Mouse (Mus musculus) brain, embryonic 14.5 days (tissue): ENCODE measurements around the gene Wfdc1. TPM values are rescaled to one million over a fixed set of nuclear protein-coding genes. Genes with fewer than 3 reads are reported as not detected.

ENCODE experiments used
- DNase-seq: peaks from one replicate; pipeline ENCODE4 v3.0.0-alpha.2; 2011; ENCODE audit warnings: low read depth
- CTCF ChIP-seq: fragments of 200-500 bp; IDR thresholded peaks from 2 replicates; pipeline ENCODE4 v1.5.1; 2012; ENCODE audit warnings: inconsistent platforms, mild to moderate bottlenecking, moderate library complexity, borderline replicate concordance; ENCODE audit not compliant: insufficient read depth, insufficient read length; ENCODE audit errors: extremely low read depth
- POLR2A ChIP-seq: fragments of 200-500 bp; IDR thresholded peaks from 2 replicates; pipeline ENCODE4 v1.6.1; 2012; ENCODE audit warnings: mild to moderate bottlenecking, inconsistent platforms, borderline replicate concordance; ENCODE audit not compliant: poor library complexity, insufficient read depth, insufficient read length, severe bottlenecking; ENCODE audit errors: extremely low read depth
- polyA plus RNA-seq: library from polyadenylated mRNA; depleted of rRNA; stranded (reverse); fragments of >200 nt; gene quantifications from 2 replicates; pipeline ENCODE4 v1.2.3, GENCODE M21; 2012

Wfdc1 gene
- polyA plus RNA-seq, 1 experiment = 3.1 TPM

- peak; percentile 59 for TF ChIP-seq CTCF
- TF ChIP-seq POLR2A = no peak
- no peak for DNase-seq
Measured at GRCm38 (mm10) chr8:119698960-119699359, 32.8 kb downstream of the Wfdc1 start.

DNA sequence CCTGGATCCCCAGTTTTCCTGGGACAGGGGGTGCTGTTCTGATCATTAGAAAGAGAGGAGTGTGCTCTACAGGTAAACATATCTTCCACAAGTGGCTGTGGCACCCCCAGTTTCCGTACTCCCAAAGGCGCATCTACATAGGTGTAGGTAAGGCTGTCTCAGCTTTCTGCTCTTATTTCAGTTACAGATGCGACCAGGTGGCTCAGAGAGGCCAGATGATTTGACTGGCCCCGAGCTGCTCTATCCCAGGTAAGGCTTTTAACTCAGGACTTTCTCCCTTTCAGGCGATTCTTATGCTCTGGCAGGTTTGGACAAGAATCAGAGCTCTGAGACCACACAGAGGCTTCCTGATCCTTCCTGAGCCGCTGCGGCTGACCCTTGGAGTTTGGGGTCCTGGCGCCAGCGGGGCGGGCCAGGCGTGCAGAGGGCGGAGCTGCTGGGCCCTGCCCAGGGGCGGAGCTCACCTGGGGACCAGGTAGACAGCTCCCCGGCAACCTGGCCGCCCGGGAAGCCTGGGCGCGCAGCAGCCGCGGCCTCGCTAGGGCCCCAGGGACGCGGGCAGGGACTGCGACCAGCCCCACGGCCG, 33.5 kb downstream of the Wfdc1 start, which contains the start of gene Atp2c2:
Gene Atp2c2, plus strand, starts transcription at position 461 of the 586 bp plus-strand sequence.
- no peak for DNase-seq
- TF ChIP-seq POLR2A (no peak), CTCF (no peak)

GRCm38 (mm10) chr8:119702965-119703364, 36.8 kb downstream of the Wfdc1 start:
- no peak for DNase-seq
- TF ChIP-seq POLR2A = no peak
- no peak for TF ChIP-seq CTCF

- no peak for DNase-seq
- no peak for TF ChIP-seq POLR2A
- no peak for TF ChIP-seq CTCF
Measured at GRCm38 (mm10) chr8:119707146-119707545, 41.0 kb downstream of the Wfdc1 start.

- TF ChIP-seq CTCF = no peak
- no peak for TF ChIP-seq POLR2A
- no peak for DNase-seq
Measured at GRCm38 (mm10) chr8:119708471-119708870, 42.3 kb downstream of the Wfdc1 start.

GRCm38 (mm10) chr8:119708878-119709702, 42.9 kb downstream of the Wfdc1 start:
- DNase-seq = peak; percentile 48
- no peak for TF ChIP-seq CTCF
- TF ChIP-seq POLR2A = no peak

DNA sequence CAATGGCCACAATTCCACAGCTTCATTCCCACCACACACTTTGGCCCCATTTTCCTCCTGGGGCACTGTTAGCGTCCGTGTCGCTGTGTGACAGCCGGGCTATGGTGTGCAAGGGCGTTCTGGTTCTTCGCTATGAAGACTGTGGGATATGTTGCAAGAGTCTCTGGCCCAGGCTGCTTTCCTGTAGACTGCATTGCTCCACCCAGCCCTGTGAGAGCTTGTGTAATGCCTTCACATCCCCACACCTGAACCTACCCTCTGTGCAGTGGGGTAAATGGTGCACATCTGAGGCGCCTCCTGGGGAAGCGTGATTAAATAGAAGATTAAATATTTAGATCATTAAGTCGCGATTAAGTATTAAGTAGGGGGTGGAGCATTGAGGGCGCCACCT, 43.5 kb downstream of the Wfdc1 start:
- DNase-seq = no peak
- no peak for TF ChIP-seq POLR2A
- no peak for TF ChIP-seq CTCF

GRCm38 (mm10) chr8:119712226-119712625, 46.1 kb downstream of the Wfdc1 start:
- TF ChIP-seq POLR2A = no peak
- TF ChIP-seq CTCF = no peak
- DNase-seq = no peak

DNA sequence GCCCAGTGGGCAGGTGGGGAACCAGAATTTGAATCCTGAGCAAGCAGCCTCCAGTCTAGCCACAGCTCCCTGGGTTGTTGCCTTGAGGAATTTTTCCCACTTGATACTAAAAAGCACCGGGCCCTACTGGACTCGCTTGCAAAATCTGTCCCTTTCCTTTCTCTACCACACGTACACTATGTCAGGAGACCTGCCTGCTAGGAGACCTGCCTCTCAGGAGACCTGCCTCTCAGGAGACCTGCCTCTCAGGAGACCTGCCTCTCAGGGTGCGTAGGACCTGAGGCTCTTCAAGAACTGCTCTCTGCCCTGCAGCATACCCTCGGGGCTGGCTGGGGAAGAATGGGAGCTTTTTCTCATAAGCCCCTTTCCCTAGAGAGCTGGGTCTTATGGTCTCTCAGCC, 47.3 kb downstream of the Wfdc1 start:
- TF ChIP-seq CTCF = no peak
- no peak for TF ChIP-seq POLR2A
- DNase-seq = no peak

DNA sequence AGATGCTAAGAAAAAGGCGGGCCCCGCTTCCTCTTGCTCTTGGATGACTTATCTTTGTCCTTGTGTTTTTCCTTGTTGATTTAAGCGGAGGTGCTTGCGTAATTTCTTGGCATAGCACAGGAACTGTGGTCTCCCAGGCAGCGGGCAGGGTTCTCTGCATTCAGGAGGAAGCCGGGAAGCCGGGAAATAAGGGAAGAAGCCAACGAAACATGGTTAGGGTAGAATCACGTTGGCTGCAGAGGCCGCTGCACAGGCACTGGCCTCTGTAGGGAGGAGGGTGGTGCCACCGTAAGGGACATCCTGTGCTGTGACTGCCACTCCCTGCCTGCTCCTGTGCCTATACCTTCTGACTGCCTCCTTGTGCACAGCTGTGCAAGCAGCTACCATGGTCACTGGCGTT, 49.1 kb downstream of the Wfdc1 start:
- DNase-seq = no peak
- no peak for TF ChIP-seq CTCF
- TF ChIP-seq POLR2A = no peak

DNA sequence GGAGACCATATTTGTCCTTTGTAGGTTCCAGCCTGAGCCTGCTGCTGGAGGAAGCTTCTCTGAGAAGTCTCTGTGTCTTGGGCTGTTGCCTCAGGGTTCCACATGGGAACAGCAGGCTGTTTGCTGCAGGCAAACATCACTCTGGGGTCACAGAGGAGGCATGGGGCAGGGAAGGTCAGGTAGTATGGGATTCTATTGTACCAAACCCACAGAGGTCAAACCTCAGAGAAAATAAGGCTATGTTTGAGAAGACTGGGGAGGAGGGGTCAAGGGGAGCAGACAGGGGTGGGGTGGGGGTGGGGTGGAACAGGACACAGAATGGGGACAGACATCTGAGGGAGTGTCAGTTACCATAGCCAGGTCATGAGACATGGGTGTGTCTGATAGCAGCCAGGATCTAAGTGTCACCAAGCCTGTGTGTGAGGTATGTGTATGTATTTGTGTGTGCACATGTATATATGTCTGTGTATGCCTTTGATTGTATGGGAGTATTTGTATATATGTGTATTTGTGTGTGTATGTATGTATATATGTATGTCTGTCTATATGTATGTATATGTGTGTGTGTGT, 50.6 kb downstream of the Wfdc1 start:
- no peak for TF ChIP-seq CTCF
- TF ChIP-seq POLR2A = no peak
- no peak for DNase-seq

DNA sequence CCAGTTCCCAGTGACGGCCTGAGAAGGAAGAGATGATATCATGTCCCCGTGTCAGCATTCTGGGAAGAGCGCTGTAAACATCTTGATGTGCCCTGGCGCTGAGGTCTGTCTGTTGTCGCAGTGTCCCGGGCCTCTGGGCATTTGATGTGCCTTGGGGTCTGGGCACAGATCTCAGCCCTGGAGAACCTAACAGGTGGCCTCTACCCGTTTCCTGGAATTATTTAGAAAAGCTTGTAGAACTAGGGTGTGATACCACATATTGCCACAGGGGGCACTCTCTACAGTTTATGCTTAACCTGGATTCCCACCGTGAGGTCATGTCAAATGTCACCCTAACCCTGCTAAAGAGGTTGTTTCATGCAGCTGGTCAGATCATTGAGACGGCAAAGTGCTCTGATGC, 51.6 kb downstream of the Wfdc1 start:
- DNase-seq = no peak
- TF ChIP-seq CTCF (peak; percentile 62), POLR2A (no peak)

- TF ChIP-seq CTCF (no peak), POLR2A (no peak)
- no peak for DNase-seq
Measured at GRCm38 (mm10) chr8:119719011-119719501, 52.9 kb downstream of the Wfdc1 start.
